Mouse (Mus musculus) forebrain, embryonic 10.5 days (tissue): ENCODE measurements around the gene Ly6g5c. TPM values are rescaled to one million over a fixed set of nuclear protein-coding genes. Genes with fewer than 3 reads are reported as not detected.
A peak's percentile ranks its signal among the peaks of the same experiment; 100 is the strongest.

ENCODE experiments used
- DNase-seq: peaks from one replicate; pipeline ENCODE4 v3.0.0-alpha.2; 2017; ENCODE audit warnings: low spot score; ENCODE audit errors: extremely low spot score
- H3K27ac ChIP-seq: fragments of 300-500 bp; sonication (generic); 2 replicates; pipeline ENCODE4 v1.5.1; 2016; ENCODE audit warnings: mild to moderate bottlenecking
- H3K27me3 ChIP-seq: fragments of 300-500 bp; sonication (generic); 2 replicates; pipeline ENCODE4 v1.6.1; 2016; ENCODE audit warnings: mild to moderate bottlenecking; ENCODE audit not compliant: poor library complexity, severe bottlenecking
- H3K36me3 ChIP-seq: fragments of 300-500 bp; sonication (generic); replicated peaks from 2 replicates; pipeline ENCODE4 v1.6.1; 2016; ENCODE audit warnings: mild to moderate bottlenecking, moderate library complexity
- H3K4me1 ChIP-seq: fragments of 300-500 bp; sonication (generic); 2 replicates; pipeline ENCODE4 v1.6.1; 2016
- H3K4me3 ChIP-seq: fragments of 300-500 bp; sonication (generic); 2 replicates; pipeline ENCODE4 v1.5.1; 2016; ENCODE audit warnings: mild to moderate bottlenecking, moderate library complexity
- H3K9me3 ChIP-seq: fragments of 300-500 bp; sonication (generic); 2 replicates; pipeline ENCODE4 v1.6.1; 2016; ENCODE audit warnings: mild to moderate bottlenecking, moderate library complexity
- WGBS: fragments of 180-500 bp; shearing (Covaris S2); methylation state at CpG from one replicate; pipeline ENCODE4 v1.1.7; 2016; 5-methylcytosine and 5-hydroxymethylcytosine counted together
- polyA plus RNA-seq: library from polyadenylated mRNA; unstranded; fragments of >200 nt; fragmentation: Nextera tagmentation; extraction: Ambion mirVana; gene quantifications from 2 replicates; pipeline ENCODE4 v1.2.1, GENCODE M21; 2016

Gene Ly6g5c
- polyA plus RNA-seq, 1 experiment from 2014 or later: not detected

GRCm38 (mm10) chr17:35125578-35125977 is 17.5 kb downstream of the Ly6g5c start:
- no peak overlapping the region; the same call in 1 of the 2 replicates for H3K27ac ChIP-seq
- peaks cover 50% of the 10 kb centered on the region for H3K4me1 ChIP-seq
- no peaks in the 10 kb centered on the region for H3K9me3 ChIP-seq
- WGBS: 40% methylated on average over 6 of the region's 6 CpGs
- no peak for DNase-seq
- peaks cover 43% of the 10 kb centered on the region for H3K36me3 ChIP-seq
- H3K4me3 ChIP-seq: peak overlapping the region; percentile 68
- no peaks in the 10 kb centered on the region for H3K27me3 ChIP-seq

- Histone ChIP-seq H3K9me3 (no peaks in the 10 kb centered on the region), H3K27ac (peak within 1 kb of the TSS; percentile 87), H3K4me1 (peaks cover 48% of the 10 kb centered on the region), H3K27me3 (no peaks in the 10 kb centered on the region), H3K36me3 (peaks cover 43% of the 10 kb centered on the region), H3K4me3 (peak within 1 kb of the TSS; percentile 68)
- WGBS: under 1% methylated on average over 36 of the region's 36 CpGs
- DNase-seq: peak; percentile 71
These were observed 18.1 kb downstream of the Ly6g5c start, which contains the start of gene D17H6S53E for GRCm38 (mm10) chr17:35126206-35126611. TSS of gene D17H6S53E (plus strand) at chr17:35126373.

GRCm38 (mm10) chr17:35127017-35127416 is 18.9 kb downstream of the Ly6g5c start:
- Histone ChIP-seq H3K4me3 (peak overlapping the region; percentile 68), H3K27ac (peak overlapping the region; percentile 87), H3K4me1 (peaks cover 43% of the 10 kb centered on the region), H3K9me3 (no peaks in the 10 kb centered on the region), H3K27me3 (no peaks in the 10 kb centered on the region), H3K36me3 (peaks cover 43% of the 10 kb centered on the region)
- no peak for DNase-seq
- 77% methylated on average over 13 of the region's 13 CpGs for WGBS

- 78% methylated on average over 11 of the region's 11 CpGs for WGBS
- Histone ChIP-seq H3K36me3 (peaks cover 32% of the 10 kb centered on the region), H3K9me3 (no peaks in the 10 kb centered on the region), H3K27me3 (no peaks in the 10 kb centered on the region), H3K4me3 (0 out of 2 replicates have a peak overlapping the region, but pooled peaks have one; percentile 8), H3K4me1 (peaks cover 33% of the 10 kb centered on the region), H3K27ac (no peak overlapping the region)
- no peak for DNase-seq
These were observed 20.9 kb downstream of the Ly6g5c start for GRCm38 (mm10) chr17:35128996-35129395.

- no peaks in the 10 kb centered on the region for H3K27me3 ChIP-seq
- H3K4me1 ChIP-seq: peaks cover 26% of the 10 kb centered on the region
- 91% methylated on average over 8 of the region's 8 CpGs for WGBS
- peaks cover 20% of the 10 kb centered on the region for H3K36me3 ChIP-seq
- H3K4me3 ChIP-seq: no peak overlapping the region
- DNase-seq: no peak
- H3K27ac ChIP-seq: no peak overlapping the region
- H3K9me3 ChIP-seq: no peaks in the 10 kb centered on the region
These were observed 23.0 kb downstream of the Ly6g5c start for GRCm38 (mm10) chr17:35131038-35131437.

GRCm38 (mm10) chr17:35131500-35132173 is 23.6 kb downstream of the Ly6g5c start, which contains the start of gene Apom:
TSS of gene Apom (minus strand) at chr17:35132050.
- no peaks in the 10 kb centered on the region for H3K27me3 ChIP-seq
- DNase-seq: no peak
- H3K9me3 ChIP-seq: no peaks in the 10 kb centered on the region
- peaks cover 20% of the 10 kb centered on the region for H3K36me3 ChIP-seq
- peaks cover 26% of the 10 kb centered on the region for H3K4me1 ChIP-seq
- no peak within 1 kb of the TSS for H3K4me3 ChIP-seq
- H3K27ac ChIP-seq: no peak within 1 kb of the TSS
- 86% methylated on average over 15 of the region's 15 CpGs for WGBS

- Histone ChIP-seq H3K4me1 (peaks cover 26% of the 10 kb centered on the region), H3K9me3 (no peaks in the 10 kb centered on the region), H3K27ac (no peak overlapping the region), H3K4me3 (no peak overlapping the region), H3K27me3 (no peaks in the 10 kb centered on the region), H3K36me3 (peaks cover 20% of the 10 kb centered on the region)
- 80% methylated on average over 3 of the region's 3 CpGs for WGBS
- DNase-seq: no peak
These were observed 24.1 kb downstream of the Ly6g5c start for GRCm38 (mm10) chr17:35132174-35132560.

- H3K27ac ChIP-seq: no peak overlapping the region
- H3K9me3 ChIP-seq: no peaks in the 10 kb centered on the region
- peaks cover 22% of the 10 kb centered on the region for H3K4me1 ChIP-seq
- no peak overlapping the region; the same call in 1 of the 2 replicates for H3K4me3 ChIP-seq
- no peak for DNase-seq
- H3K36me3 ChIP-seq: peaks cover 23% of the 10 kb centered on the region
- 96% methylated on average over 7 of the region's 7 CpGs for WGBS
- no peaks in the 10 kb centered on the region for H3K27me3 ChIP-seq
These were observed 25.4 kb downstream of the Ly6g5c start for GRCm38 (mm10) chr17:35133517-35133916.

- Histone ChIP-seq H3K9me3 (no peaks in the 10 kb centered on the region), H3K4me1 (peaks cover 17% of the 10 kb centered on the region), H3K36me3 (peaks cover 31% of the 10 kb centered on the region), H3K27ac (peak within 1 kb of the TSS; percentile 98), H3K27me3 (no peaks in the 10 kb centered on the region), H3K4me3 (peak within 1 kb of the TSS; percentile 76)
- WGBS: under 1% methylated on average over 66 of the region's 66 CpGs
- peak; percentile 94 for DNase-seq
These were observed 26.9 kb downstream of the Ly6g5c start, which contains the start of gene Bag6 for GRCm38 (mm10) chr17:35134801-35135590. TSS of gene Bag6 (plus strand) at chr17:35135178.

- Histone ChIP-seq H3K27me3 (no peaks in the 10 kb centered on the region), H3K9me3 (no peaks in the 10 kb centered on the region), H3K27ac (peak overlapping the region; percentile 98), H3K4me1 (peaks cover 17% of the 10 kb centered on the region), H3K36me3 (peaks cover 38% of the 10 kb centered on the region), H3K4me3 (peak overlapping the region; percentile 76)
- WGBS: under 1% methylated on average over 43 of the region's 43 CpGs
- DNase-seq: no peak
These were observed 27.7 kb downstream of the Ly6g5c start for GRCm38 (mm10) chr17:35135591-35136320.

GRCm38 (mm10) chr17:35139269-35139668 is 31.2 kb downstream of the Ly6g5c start:
- Histone ChIP-seq H3K4me3 (no peak overlapping the region), H3K36me3 (peaks cover 71% of the 10 kb centered on the region)
- WGBS: 93% methylated on average over 3 of the region's 3 CpGs

GRCm38 (mm10) chr17:35140490-35140996 is 32.5 kb downstream of the Ly6g5c start:
- Histone ChIP-seq H3K9me3 (peaks cover 4% of the 10 kb centered on the region; the same call in 1 of the 2 replicates), H3K4me3 (peak overlapping the region; percentile 0; the same call in 1 of the 2 replicates), H3K36me3 (peaks cover 83% of the 10 kb centered on the region), H3K27ac (no peak overlapping the region), H3K4me1 (peaks cover 17% of the 10 kb centered on the region), H3K27me3 (no peaks in the 10 kb centered on the region)
- no peak for DNase-seq
- 86% methylated on average over 16 of the region's 16 CpGs for WGBS

More at GRCm38 (mm10) chr17:35139269-35139668, 31.2 kb downstream of the Ly6g5c start:
- peaks cover 17% of the 10 kb centered on the region for H3K4me1 ChIP-seq
- no peak overlapping the region for H3K27ac ChIP-seq
- peaks cover 4% of the 10 kb centered on the region; the same call in 1 of the 2 replicates for H3K9me3 ChIP-seq
- H3K27me3 ChIP-seq: no peaks in the 10 kb centered on the region
- DNase-seq: no peak
